Mouse (Mus musculus) left cerebral cortex, adult 8-10 months (tissue): ENCODE data around the gene Adgrd1. TPM values are rescaled to one million over a fixed set of nuclear protein-coding genes. Genes with fewer than 3 reads are reported as not detected.

ENCODE experiments used
- DNase-seq, 2 experiments: peaks; one replicate each; pipeline ENCODE4 v3.0.0; 2022; ENCODE audit warnings: low spot score in 2 of 2
- total RNA-seq, 4 experiments: library from RNA; stranded (reverse); gene quantifications; 2 replicates each; pipeline ENCODE4 v1.2.4; 2022

Gene Adgrd1
- total RNA-seq, 4 experiments from 2014 or later: 2.0 to 3.1 (median 2.8) TPM

DNA sequence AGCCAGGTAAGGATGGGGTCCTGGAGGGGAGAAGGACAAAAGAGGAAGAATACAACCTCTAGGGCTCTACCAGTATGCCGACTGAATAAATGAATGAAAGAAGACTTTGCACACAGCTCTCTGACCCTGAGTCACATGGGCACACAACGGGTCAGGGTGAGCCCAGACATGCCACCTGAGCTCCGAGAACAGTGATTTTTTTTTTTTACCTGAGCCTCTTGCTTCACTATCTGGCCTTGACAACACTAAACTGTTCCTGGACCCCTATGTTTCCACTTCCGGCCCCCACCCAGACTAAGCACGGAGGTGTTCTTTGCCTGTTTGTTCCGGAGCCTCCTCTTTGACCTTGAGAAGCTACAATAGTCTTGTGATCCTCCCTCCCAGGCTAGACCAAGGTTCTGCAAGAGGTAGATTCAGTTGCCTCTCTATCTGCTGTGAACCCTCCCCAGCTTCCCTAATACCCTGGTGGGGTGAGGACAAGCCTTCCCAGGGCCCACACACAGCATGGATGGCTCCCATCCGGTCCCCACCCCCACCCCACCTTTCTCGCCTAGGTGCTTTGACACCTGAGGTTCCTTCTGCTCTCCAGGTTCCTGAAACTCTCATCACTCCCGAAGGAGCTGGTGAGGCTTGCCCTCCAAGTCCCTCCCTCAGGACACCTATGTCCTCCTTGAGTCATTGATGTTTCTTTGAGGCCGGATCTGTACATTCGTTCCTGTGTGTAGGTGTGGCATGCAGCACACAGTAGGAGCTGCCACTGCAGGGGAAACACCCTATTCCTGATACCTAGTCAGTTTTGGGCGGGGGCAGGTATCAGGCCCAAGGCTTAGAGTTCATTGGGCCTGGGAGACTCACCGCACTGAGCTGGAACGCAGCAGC lies 58.7 kb downstream of the Adgrd1 start:
- DNase-seq: no peak

DNA sequence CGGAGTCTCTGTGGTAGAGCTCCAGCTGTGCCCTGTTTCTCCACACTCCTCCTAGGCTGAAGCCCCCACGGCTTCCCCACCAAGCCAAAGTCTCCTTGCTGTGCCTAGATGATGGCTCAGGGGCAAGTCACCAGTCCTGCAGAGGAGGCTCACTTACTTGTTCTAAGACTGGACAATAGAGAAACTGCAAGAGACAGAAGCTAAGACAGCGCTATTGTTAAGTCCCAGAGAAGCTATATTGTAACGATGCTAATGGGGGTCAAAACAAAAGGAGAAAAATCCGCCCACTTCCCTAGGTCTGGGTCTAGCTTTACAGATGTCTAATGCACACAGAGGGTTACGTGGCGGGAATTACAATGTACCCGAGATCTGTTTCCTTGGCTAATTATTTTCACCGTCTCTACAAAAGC lies 59.4 kb downstream of the Adgrd1 start:
- DNase-seq: no peak

DNA sequence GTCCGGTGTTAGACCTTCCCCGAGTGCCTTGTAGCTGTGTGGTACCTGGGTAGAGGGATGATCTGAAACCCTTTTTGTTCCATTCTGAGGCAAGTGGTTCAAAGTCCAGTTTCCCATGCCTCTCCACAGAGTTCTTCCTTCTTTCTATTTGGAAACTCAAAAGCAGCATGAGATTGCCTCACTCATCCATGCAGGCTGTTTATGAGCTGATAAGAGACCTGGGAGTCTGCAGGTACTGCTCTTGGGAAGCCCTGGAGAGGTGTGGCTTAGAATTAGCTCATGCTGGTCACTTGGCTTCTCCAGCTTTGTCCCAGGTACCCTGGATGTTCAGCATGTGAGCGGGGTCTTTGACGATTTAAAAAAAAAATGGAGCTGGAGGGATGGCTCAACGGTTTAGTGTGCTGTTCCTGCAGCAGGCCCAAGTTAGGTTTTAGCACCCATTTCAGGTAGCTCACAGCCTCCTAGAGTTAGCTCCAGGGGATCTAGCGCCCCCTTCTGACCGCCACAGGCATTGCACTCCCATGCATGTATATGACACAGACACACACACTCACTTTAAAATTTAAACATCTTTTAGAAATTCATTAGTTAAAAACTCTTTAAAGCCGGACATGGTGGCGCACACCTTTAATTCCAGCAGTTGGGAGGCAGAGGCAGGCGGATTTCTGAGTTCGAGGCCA lies 65.0 kb downstream of the Adgrd1 start:
- no peak for DNase-seq

DNA sequence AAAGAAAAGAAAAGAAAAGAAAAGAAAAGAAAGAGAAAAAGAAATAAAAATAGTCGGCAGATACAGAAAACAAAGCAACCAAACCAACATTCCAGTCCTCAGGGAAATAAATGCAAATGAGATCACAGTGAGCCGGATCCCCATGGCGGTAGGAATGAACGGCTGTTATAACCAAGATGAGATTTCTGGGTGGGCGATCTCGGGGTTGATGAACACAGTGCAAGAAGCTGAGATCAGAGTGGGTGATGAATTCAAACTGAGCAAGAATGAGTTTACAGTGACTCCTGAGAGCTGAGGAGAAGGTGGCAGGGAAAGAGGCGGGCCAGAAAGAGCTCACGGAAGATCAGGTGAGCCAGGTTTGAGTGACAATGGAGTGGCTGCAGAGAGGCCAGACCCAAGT lies 66.9 kb downstream of the Adgrd1 start:
- no peak for DNase-seq

DNA sequence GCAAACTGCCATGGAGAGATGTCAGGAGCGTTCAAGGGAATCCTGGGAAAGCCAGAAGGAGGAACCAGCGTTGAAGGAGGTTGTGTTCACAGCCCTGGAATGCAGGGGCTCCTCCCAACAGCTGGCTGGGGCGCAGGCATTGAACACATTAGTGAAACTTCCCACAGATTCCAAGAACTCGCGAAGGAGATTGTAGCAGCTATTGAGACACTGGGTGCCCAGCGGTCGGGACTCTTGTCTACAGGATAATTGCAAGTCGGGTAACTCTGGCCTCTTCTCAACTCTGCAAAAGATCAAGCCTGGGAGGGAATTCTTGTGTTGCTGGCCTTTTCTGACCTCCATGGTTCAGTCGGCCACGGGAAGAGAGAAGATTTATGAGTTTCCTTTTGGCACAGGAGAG lies 67.5 kb downstream of the Adgrd1 start:
- DNase-seq: no peak

DNA sequence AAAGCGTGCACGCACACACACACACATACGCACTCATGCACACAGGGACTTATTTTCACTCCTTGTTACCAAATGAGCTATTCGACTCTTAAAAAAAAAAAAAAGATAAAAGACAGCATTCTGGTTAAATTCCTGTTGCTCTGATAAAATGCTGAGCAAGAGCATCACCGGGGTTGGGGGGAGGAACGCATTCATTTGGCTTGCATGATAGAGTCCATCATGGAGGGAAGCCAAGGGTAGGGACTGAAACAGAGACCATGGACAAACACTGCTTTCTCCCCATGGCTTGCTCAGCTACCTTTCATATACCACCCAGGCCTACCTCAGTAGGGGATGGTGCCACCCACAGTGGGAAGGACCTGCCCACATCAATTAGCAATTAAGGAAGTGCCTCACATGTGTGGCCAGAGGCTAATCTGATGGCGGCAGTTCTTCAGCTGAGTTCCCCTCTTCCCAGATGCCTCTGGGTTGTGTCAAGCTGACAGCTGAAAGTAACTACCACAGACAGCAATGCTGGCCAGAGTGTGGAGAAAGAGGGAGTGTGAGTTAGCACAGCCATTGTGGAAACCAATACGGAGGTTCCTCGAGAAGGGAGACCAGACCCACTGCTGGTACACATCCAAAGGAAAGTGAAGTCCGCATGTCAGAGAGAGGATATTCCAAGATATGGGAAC lies 68.5 kb downstream of the Adgrd1 start:
- no peak for DNase-seq

DNA sequence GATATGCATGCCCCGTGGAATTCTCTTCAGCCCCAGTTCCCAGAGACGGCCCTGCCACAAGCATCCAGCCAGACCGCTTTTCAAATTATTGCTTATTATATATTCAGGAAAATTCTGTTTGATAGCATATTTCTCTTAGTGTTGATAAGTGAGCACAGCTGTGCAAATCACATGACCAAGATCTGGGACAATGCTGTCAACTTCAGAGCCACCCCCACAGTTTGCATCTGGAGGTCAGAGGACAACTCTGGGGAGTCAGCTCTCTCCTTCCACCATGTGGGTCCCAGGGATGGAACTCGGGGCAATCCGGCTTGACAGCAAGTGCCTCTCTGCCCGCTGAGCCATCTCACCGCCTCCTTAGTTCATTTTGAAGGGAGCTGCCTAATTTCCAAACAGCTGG lies 69.0 kb downstream of the Adgrd1 start:
- DNase-seq: no peak

DNA sequence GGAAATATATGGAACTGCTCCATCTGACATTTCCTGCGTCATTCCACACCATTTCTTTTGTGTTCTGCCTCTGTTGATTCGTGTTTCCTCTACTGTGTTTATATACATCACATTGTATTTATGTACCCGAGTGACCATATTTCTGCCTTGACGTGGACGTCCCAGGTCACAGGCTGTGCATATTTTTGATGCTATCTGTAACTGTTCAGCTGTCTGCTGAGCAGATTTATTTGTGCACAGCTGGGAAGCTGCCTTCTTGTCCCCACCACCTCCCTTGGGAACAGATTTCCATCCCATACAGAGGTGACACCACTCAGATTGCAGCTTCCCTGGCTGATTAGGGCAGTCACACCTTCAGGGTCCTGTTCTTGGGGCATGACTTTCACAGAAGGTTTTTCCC lies 72.5 kb downstream of the Adgrd1 start:
- DNase-seq: no peak

DNA sequence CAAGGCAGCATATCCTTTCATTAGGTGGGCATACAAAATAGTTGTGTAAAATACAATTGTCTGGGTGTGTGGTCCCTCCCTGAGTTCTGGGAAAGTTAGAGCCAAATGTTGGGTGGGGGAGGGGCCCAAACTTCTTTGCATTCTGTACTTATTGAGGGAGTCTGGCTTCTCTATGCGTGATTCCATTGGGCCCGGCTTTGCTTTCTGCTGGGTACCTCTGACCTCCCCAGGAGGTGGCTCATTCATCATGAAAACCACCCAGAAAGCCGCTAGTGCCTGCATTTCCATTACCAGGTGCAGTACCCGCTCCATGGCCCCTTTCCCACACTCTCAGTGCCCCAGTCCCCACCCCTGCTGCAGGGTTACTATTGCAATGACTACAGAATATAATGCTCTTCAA lies 73.0 kb downstream of the Adgrd1 start:
- no peak for DNase-seq

DNA sequence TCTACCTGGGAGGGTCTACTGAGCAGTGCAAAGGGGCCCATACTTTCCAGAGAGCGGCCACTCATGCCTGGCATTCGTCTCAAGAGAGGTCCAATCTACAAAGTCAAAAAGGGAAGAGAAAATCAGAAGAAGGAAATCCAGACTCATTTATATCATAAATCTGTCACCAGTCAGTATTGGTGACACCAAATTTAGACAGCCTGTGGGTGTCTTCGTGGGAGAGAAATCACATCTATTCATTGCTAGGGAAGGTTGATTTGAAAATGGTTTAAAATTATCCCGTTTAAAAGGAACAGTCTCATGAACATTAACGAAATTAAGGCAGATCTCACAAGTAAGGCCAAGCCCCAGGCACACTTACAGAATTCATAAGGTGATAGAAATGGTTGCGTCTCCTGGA lies 76.0 kb downstream of the Adgrd1 start:
- no peak for DNase-seq

DNA sequence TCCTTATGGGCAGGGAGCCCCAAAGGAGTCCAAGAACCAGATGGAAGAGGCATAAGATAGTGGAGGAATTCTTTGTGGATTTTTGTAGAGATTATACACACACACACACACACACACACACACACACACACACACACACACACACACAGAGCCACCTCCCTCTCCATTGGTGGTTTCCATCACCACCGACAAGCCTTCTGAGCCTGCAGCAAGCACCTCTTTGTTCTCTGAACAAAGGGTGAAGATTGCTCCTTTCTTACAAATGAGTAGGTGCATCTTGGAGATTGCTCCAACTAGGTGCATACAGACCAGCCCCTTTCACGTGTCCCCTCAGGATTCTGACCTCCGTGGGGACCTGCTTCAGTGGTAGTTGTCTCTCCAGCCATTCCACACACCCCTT lies 79.4 kb downstream of the Adgrd1 start:
- DNase-seq: no peak

DNA sequence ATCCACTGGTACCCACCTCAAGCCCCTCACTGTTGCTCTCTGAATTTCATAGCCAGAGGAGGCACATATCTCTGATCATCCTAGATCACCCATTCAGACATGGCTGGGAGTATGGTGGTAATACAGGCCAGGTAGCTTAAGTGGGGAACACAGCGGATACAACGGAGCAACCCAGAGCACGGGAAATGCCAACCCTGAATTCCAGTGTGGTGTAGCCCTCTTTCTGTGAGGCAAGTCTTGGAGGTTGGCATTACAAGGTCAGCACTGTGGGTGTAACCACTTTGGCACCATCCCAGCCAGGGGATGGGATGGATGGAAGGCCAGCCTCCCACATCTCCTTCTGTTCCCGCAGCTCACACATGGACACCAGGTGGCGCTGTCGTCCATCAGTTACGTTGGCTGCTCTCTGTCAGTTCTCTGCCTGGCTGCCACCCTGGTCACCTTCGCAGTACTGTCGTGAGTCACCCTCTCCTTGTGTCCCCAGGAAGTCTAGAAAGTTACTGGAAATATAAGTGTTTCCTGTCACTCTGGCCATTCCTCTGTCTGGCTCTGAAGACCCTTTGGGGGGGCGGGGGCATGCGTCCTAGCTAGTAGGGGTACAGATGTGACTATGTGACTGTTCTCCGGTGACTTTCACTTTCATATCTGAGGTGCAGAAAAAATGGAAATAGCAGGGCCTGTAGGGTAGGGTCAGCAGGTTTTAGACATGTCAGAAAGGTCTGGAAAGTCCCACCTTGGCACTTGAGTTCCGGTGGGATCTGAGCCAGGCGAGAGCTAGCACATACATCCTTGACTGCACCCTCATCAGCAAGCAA lies 81.4 kb downstream of the Adgrd1 start:
- DNase-seq: peak; percentile 64 to 90

DNA sequence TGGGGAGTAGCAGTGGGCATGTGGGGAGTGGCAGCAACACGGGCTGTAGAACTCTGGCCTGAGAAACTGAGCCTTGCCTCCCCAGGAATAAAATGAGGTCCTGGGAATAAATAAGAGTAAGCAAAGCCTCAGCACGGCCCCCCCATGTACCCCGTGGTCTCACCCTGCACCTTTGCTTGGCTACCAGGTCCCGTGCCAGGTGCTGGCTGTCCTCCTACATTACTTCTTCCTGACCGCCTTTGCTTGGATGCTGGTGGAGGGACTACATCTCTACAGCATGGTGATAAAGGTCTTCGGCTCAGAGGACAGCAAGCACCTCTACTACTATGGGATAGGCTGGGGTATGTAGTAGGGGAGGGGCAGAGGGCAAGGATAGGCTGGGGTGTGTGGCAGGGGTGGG lies 82.8 kb downstream of the Adgrd1 start:
- no peak for DNase-seq

DNA sequence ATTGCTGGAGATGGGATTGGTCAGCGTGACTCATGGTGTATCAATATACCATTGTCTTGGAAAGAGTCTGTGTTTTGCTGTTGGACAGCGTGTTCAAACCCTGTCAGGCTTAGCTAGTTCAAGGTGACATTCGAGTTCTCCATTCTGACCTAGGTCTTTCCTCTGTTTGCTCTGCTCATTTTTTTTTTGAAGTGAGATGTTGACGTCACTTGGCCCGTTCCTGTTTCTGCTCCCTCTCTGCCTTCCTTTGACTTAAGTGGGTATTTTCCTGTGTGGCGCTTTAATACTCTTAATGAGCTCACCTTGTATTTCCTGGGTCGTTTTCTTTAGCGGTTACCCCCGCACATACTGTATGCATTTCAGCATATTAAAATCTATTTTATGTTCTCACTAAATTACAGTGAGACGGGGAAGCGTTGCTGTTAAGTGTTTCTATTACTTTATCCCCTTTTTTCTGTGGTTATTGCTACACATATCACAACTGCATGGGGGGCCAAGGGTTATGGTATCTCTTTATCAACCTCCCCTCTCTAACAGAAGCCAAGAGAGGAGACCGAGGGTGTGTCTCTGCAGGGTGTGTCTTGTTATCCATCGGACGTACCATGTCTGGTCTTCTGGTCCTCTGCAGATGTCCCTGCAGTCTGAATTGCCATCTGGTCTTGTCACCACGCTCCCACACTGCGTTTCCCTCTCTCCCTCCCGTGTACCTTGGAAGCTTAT lies 83.6 kb downstream of the Adgrd1 start:
- no peak for DNase-seq

DNA sequence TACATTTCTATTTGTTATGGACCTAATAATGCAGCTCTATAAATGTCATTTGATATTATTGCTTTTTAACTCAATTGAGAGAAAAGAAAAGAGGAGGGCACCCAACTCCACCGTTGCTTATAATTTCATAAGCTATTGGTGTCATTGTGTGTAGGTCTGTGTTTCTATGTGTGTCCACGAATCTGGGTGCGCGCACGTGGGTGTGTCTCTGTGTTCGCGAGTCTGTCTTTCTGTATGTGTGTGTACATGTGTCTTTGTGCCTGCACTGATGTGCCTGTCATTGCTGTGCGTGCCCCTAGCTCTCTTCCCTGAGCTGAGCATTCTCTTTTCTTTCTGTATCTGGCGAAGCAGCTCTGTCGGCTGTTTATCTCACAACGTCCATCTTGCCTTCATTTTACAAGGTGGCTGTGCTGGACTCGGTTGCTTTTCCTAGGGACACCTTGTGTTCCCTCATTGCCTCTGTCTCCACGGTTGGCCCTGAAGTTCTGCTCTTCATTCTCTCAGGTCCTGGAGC lies 84.2 kb downstream of the Adgrd1 start:
- no peak for DNase-seq

DNA sequence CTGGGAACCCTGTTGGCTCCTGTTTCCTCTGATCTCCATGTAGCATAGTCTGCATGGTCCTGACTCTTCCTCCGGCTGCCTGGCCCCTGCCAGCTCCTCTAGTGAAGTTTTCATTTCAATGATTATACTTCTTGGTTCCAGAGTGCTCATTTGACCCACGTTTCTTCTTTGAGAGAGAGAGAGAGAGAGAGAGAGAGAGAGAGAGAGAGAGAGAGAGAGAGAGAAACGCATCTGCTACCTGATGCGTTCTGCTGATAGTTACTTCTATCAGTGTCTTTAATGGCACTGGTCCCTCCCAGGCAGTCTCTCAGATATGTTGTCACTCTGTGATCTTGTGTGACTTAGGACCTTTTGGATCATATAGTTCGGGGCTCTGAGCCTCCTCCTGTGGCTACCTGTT lies 84.9 kb downstream of the Adgrd1 start:
- DNase-seq: no peak

DNA sequence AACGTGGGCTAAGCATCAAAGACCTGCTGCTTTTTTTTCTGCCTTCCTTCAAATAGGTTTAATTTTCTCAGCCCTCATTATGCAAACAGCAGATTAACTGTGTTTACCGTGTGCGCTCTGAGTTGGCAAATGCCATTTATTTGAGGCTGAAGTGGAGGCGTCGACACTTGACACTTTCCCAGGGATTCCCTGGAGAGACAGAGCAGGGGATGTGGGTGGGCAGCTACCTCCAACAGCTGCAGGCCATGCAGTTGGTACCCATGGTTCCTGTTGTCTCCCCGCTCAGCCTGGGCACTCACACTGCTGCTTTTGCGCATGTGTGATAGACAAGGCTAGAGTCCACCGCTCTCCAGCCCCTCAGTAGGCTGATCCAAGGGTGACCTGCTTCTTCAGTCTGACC lies 86.0 kb downstream of the Adgrd1 start:
- DNase-seq: peak in 1 of 2 experiments; percentile 41

DNA sequence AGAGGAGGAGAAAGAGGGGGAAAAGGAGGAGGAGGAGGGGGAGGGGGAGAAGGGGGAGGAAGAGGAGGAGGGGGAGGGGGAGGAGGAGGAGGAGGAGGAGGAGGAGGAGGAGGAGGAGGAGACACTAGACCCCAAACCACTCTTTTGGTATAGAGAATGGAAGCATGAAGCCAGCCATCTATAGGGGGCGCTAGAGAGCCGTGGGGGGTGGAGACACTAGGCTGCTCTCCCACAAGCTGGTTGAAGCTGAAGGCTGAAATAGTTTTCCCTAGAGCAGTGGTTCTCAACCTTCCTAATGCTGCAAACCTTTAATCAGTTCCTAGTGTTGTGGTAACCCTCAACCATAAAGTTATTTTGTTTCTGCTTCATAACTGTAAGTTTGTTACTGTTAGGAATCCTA lies 89.7 kb downstream of the Adgrd1 start:
- DNase-seq: no peak

DNA sequence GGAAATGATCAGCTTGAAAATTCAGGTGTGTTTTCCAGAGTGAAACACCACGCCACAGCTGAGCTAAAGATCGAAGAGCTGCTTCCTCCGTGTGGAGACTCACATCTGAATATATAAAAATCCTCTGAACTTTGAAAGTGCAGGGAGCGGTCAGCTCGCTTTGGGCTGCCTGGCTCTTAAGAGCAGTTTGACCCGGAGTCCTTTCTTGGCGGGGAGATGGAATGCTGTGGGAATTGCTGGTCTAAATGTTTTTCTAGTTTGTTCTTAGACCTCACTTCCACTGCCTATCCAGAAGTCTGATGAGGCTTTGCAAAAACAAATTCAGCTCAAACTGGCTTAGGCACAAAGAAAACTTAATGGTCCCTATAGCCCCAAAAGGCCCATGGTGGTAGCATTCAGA lies 90.4 kb downstream of the Adgrd1 start:
- no peak for DNase-seq

DNA sequence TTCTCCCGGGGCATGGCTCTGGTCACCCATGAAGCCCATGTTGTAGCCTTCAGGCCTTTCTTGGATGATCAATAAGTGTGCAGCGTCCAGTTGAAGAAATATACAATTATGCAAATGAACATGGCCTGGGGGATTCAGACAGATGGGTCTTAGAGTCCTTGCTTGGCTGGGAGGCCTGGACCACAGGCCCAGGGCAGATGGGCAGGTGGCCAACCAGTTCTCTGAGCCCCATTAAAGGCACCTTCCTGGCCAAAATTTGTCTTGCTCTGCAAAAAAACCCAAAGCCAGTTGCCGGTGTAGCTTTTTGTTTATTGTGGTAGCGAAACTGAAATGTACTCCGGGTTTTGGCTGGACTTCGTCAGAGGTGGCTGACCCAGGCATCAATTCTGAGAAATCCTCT lies 92.5 kb downstream of the Adgrd1 start:
- DNase-seq: no peak

DNA sequence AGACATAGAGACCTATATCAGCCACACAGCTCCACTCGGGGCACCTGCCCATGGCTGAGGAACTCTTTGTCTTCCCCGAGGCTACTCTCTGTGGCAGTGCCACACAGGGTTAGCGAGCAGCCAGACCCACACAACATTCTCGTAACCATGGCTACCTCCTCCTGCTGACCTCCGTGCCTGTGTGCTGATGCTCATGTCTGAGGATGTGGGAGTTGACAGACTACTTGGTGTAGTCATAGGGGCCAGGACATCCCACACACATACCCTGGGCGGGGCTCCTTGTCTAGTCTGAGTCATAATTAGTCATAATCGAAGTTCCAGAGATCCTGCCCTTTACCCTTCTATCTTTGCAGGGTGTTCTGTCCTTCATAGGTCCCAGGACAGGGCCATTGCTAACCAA lies 93.5 kb downstream of the Adgrd1 start:
- no peak for DNase-seq
